Mouse (Mus musculus) ES-E14 (cell line): ENCODE measurements around the gene Cfap97d1.

Source experiments
- HCFC1 ChIP-seq: IDR thresholded peaks from 2 replicates; pipeline ENCODE4 v1.6.1; 2012; ENCODE audit warnings: low read length, inconsistent platforms, borderline replicate concordance; ENCODE audit not compliant: insufficient read depth
- MAFK ChIP-seq: IDR thresholded peaks from 2 replicates; pipeline ENCODE4 v1.6.1; 2014; ENCODE audit warnings: mild to moderate bottlenecking, low read depth, low read length, inconsistent platforms; ENCODE audit not compliant: insufficient read depth
- ZNF384 ChIP-seq: IDR thresholded peaks from 2 replicates; pipeline ENCODE4 v1.6.1; 2012; ENCODE audit warnings: low read depth, low read length, inconsistent platforms

DNA sequence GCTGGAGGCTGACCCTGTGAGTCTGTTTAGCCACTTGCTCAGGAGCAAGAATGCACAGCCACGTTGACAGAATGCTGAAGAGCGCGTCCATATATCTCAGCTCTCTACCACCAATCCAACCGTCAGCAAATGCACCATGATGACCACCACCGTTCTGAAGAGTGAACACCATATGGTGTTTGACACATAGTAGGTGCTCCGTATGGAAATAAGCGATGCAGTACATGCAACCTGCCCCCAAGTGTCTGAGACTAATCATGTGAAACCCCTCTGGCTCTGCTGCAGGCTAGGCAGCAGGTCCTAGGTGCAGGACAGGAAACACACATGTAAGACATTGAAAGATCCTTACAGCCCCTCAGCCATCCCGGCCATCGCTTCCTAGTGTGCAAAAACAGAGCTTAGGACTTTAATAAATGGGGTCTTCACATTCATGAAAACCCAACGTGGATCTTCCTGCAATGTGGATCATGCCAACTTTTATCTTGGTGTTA lies 603 bp upstream of the Cfap97d1 start:
- TF ChIP-seq MAFK = no peak
- no peak for TF ChIP-seq HCFC1
- no peak for TF ChIP-seq ZNF384
